Mouse (Mus musculus) heart, adult 2 months (tissue): ENCODE measurements at regions not wholly inside any gene's neighbourhood (a gene's known extent, or its start where the extent isn't known, plus 50 kb on each side); places are given as distances from the start of the nearest gene placed in this dataset.
"Not testable (repeated sequence)": the region's sequence is repeated elsewhere in the genome, so short reads cannot be mapped to it uniquely, and the experiment has no call there.

Source experiments
- DNase-seq, 2 experiments: peaks; one replicate each; pipeline ENCODE4 v3.0.0; 2021
- H3K27ac ChIP-seq: fragments of 200-600 bp; 2 replicates; pipeline ENCODE4 v1.8.1; 2022
- H3K27me3 ChIP-seq: fragments of 200-500 bp; 2 replicates; pipeline ENCODE4 v1.6.1; 2012; ENCODE audit warnings: mild to moderate bottlenecking, low read length, inconsistent platforms, mixed read lengths; ENCODE audit not compliant: control insufficient read depth, insufficient read depth
- H3K36me3 ChIP-seq: fragments of 200-500 bp; 2 replicates; pipeline ENCODE4 v1.6.1; 2012; ENCODE audit warnings: low read length, inconsistent platforms; ENCODE audit not compliant: control insufficient read depth, insufficient read depth
- H3K4me1 ChIP-seq: fragments of 200-500 bp; 2 replicates; pipeline ENCODE4 v1.6.1; 2011; ENCODE audit warnings: low read length; ENCODE audit not compliant: control insufficient read depth, insufficient read depth
- H3K4me3 ChIP-seq: fragments of 200-600 bp; 2 replicates; pipeline ENCODE4 v1.8.1; 2022
- H3K79me2 ChIP-seq: fragments of 200-500 bp; replicated peaks from 2 replicates; pipeline ENCODE4 v1.6.1; 2012; ENCODE audit warnings: mild to moderate bottlenecking, inconsistent platforms, low read length, moderate library complexity, mixed read lengths; ENCODE audit not compliant: control insufficient read depth, insufficient read depth
- H3K9ac ChIP-seq: fragments of 200-500 bp; 2 replicates; pipeline ENCODE4 v1.6.1; 2012; ENCODE audit warnings: low read depth, mild to moderate bottlenecking, control low read depth, inconsistent platforms, low read length, mixed read lengths
- WGBS: fragments of 180-500 bp; shearing (Covaris S2); methylation state at CpG from one replicate; pipeline ENCODE4 v1.1.7; 2018; 5-methylcytosine and 5-hydroxymethylcytosine counted together
- intact Hi-C: fragments of 180-260 bp; cut with DNase I; formaldehyde crosslinking; loops from one replicate; pipeline ENCODE4 v1.15.1; 2025

GRCm38 (mm10) chr12:23026976-23027375 lies 753.1 kb downstream of the Gm10330 start:
- WGBS: 64% methylated on average over 6 of the region's 6 CpGs
- H3K36me3 ChIP-seq, H3K27ac ChIP-seq, intact Hi-C loops, H3K9ac ChIP-seq, H3K4me1 ChIP-seq, H3K79me2 ChIP-seq, H3K27me3 ChIP-seq, H3K4me3 ChIP-seq, DNase-seq: not testable (repeated sequence)

- H3K4me3 ChIP-seq, H3K79me2 ChIP-seq, DNase-seq, H3K27ac ChIP-seq, H3K9ac ChIP-seq, H3K27me3 ChIP-seq, H3K4me1 ChIP-seq, H3K36me3 ChIP-seq, intact Hi-C loops: not testable (repeated sequence)
- 71% methylated on average over 8 of the region's 8 CpGs for WGBS
Measured at GRCm38 (mm10) chr12:23023556-23023955, 756.5 kb downstream of the Gm10330 start.

GRCm38 (mm10) chr12:23010199-23010598 lies 769.9 kb downstream of the Gm10330 start:
- H3K27ac ChIP-seq, H3K4me1 ChIP-seq, H3K4me3 ChIP-seq, intact Hi-C loops, H3K9ac ChIP-seq, H3K79me2 ChIP-seq, H3K27me3 ChIP-seq, H3K36me3 ChIP-seq: not testable (repeated sequence)
- 2% methylated on average over 34 of the region's 37 CpGs for WGBS
- peak; percentile 17 for DNase-seq

- H3K9ac ChIP-seq, H3K27ac ChIP-seq, H3K36me3 ChIP-seq, intact Hi-C loops, DNase-seq, H3K27me3 ChIP-seq, H3K79me2 ChIP-seq, H3K4me1 ChIP-seq, H3K4me3 ChIP-seq: not testable (repeated sequence)
- 2% methylated on average over 28 of the region's 48 CpGs for WGBS
Measured at GRCm38 (mm10) chr12:23009662-23010061, 770.4 kb downstream of the Gm10330 start.
